Mouse (Mus musculus): ENCODE results near the gene Mfap1b. TPM values are rescaled to one million over a fixed set of nuclear protein-coding genes. Genes with fewer than 3 reads are reported as not detected.
"Not testable (repeated sequence)": the region's sequence is repeated elsewhere in the genome, so short reads cannot be mapped to it uniquely, and the experiment has no call there.

Mfap1b gene
- polyA plus RNA-seq (2015; fragmentation: Nextera tagmentation; extraction: Ambion mirVana): 68.0 and 70.6 TPM in 2 replicates

- 6% methylated on average over 41 of the region's 41 CpGs for WGBS
- Histone ChIP-seq H3K27ac (replicated peaks) (peak within 1 kb of the TSS; percentile 68), H3K4me3 (peak within 1 kb of the TSS; percentile 67), H3K4me2 (peak within 1 kb of the TSS; percentile 76), H3K9ac (peak within 1 kb of the TSS; percentile 75)
- not testable (repeated sequence) for H3K36me3 ChIP-seq; H3K27me3 ChIP-seq; H3K4me1 ChIP-seq (replicated peaks); H3K9me3 ChIP-seq
- peak; percentile 95 for ATAC-seq (ENCODE audit: low FRiP score, low read depth)
Measured at GRCm38 (mm10) chr2:121473301-121474179, at the start of gene Mfap1b. Gene Mfap1b (minus strand): TSS chr2:121474067.

GRCm38 (mm10) chr2:121522830-121523229, 49.0 kb upstream of the Mfap1b start:
- not testable (repeated sequence) for H3K4me1 ChIP-seq (replicated peaks); H3K27ac ChIP-seq (replicated peaks); H3K9ac ChIP-seq; ATAC-seq (ENCODE audit: low FRiP score, low read depth); H3K27me3 ChIP-seq; H3K4me2 ChIP-seq; H3K4me3 ChIP-seq; H3K9me3 ChIP-seq; H3K36me3 ChIP-seq
- WGBS: 99% methylated on average over 3 of the region's 3 CpGs

- Histone ChIP-seq H3K4me2 (no peak overlapping the region), H3K9me3 (no peaks in the 10 kb centered on the region), H3K27ac (replicated peaks) (no peak overlapping the region), H3K4me1 (replicated peaks) (no peaks in the 10 kb centered on the region), H3K36me3 (no peaks in the 10 kb centered on the region; the same call in 1 of the 2 replicates), H3K9ac (no peak overlapping the region), H3K27me3 (no peaks in the 10 kb centered on the region), H3K4me3 (no peak overlapping the region)
- 89% methylated on average over 2 of the region's 2 CpGs for WGBS
- no peak for ATAC-seq (ENCODE audit: low FRiP score, low read depth)
Measured at GRCm38 (mm10) chr2:121522006-121522405, 48.1 kb upstream of the Mfap1b start.

GRCm38 (mm10) chr2:121518711-121519110, 44.8 kb upstream of the Mfap1b start:
- WGBS: 93% methylated on average over 4 of the region's 4 CpGs
- H3K27me3 ChIP-seq; H3K4me1 ChIP-seq (replicated peaks); ATAC-seq (ENCODE audit: low FRiP score, low read depth); H3K27ac ChIP-seq (replicated peaks); H3K9ac ChIP-seq; H3K4me2 ChIP-seq; H3K4me3 ChIP-seq; H3K9me3 ChIP-seq; H3K36me3 ChIP-seq: not testable (repeated sequence)

GRCm38 (mm10) chr2:121518106-121518505, 44.2 kb upstream of the Mfap1b start:
- no peak overlapping the region for H3K4me3 ChIP-seq
- H3K27ac ChIP-seq (replicated peaks): no peak overlapping the region
- WGBS: 94% methylated on average over 5 of the region's 5 CpGs
- no peaks in the 10 kb centered on the region for H3K9me3 ChIP-seq
- H3K4me2 ChIP-seq: no peak overlapping the region
- H3K9ac ChIP-seq: no peak overlapping the region
- H3K36me3 ChIP-seq: no peaks in the 10 kb centered on the region; the same call in 1 of the 2 replicates
- H3K27me3 ChIP-seq: no peaks in the 10 kb centered on the region
- H3K4me1 ChIP-seq (replicated peaks): no peaks in the 10 kb centered on the region
- no peak for ATAC-seq (ENCODE audit: low FRiP score, low read depth)

GRCm38 (mm10) chr2:121514211-121514610, 40.3 kb upstream of the Mfap1b start:
- no peak overlapping the region for H3K4me3 ChIP-seq
- 95% methylated on average over 4 of the region's 4 CpGs for WGBS
- no peak for ATAC-seq (ENCODE audit: low FRiP score, low read depth)

GRCm38 (mm10) chr2:121512991-121513765, 39.3 kb upstream of the Mfap1b start:
- not testable (repeated sequence) for H3K4me2 ChIP-seq; H3K4me1 ChIP-seq (replicated peaks); H3K27ac ChIP-seq (replicated peaks); H3K27me3 ChIP-seq; H3K4me3 ChIP-seq; H3K9me3 ChIP-seq; ATAC-seq (ENCODE audit: low FRiP score, low read depth); H3K36me3 ChIP-seq; H3K9ac ChIP-seq
- WGBS: 94% methylated on average over 5 of the region's 5 CpGs

More at GRCm38 (mm10) chr2:121514211-121514610, 40.3 kb upstream of the Mfap1b start:
- Histone ChIP-seq H3K36me3 (no peaks in the 10 kb centered on the region), H3K4me2 (no peak overlapping the region), H3K9ac (no peak overlapping the region), H3K27ac (replicated peaks) (no peak overlapping the region), H3K27me3 (no peaks in the 10 kb centered on the region), H3K4me1 (replicated peaks) (0 out of 2 replicates have a peak, but pooled peaks cover 5% of the 10 kb centered on the region), H3K9me3 (no peaks in the 10 kb centered on the region)

GRCm38 (mm10) chr2:121511401-121511800, 37.5 kb upstream of the Mfap1b start:
- no peak overlapping the region for H3K9ac ChIP-seq

GRCm38 (mm10) chr2:121509584-121509983, 35.7 kb upstream of the Mfap1b start:
- H3K4me2 ChIP-seq: peak overlapping the region; percentile 54
- peak; percentile 52; the same call in 1 of the 2 replicates for ATAC-seq (ENCODE audit: low FRiP score, low read depth)

More at GRCm38 (mm10) chr2:121511401-121511800, 37.5 kb upstream of the Mfap1b start:
- WGBS: 95% methylated on average over 8 of the region's 8 CpGs
- Histone ChIP-seq H3K27me3 (no peaks in the 10 kb centered on the region), H3K4me3 (no peak overlapping the region), H3K4me1 (replicated peaks) (peaks cover 19% of the 10 kb centered on the region), H3K9me3 (no peaks in the 10 kb centered on the region), H3K27ac (replicated peaks) (no peak overlapping the region), H3K36me3 (no peaks in the 10 kb centered on the region), H3K4me2 (no peak overlapping the region)
- no peak for ATAC-seq (ENCODE audit: low FRiP score, low read depth)

GRCm38 (mm10) chr2:121507951-121508330, 34.1 kb upstream of the Mfap1b start:
- ATAC-seq (ENCODE audit: low FRiP score, low read depth): no peak
- no peaks in the 10 kb centered on the region for H3K27me3 ChIP-seq
- H3K36me3 ChIP-seq: no peaks in the 10 kb centered on the region
- no peak overlapping the region for H3K9ac ChIP-seq
- peaks cover 23% of the 10 kb centered on the region for H3K4me1 ChIP-seq (replicated peaks)
- H3K4me3 ChIP-seq: peak overlapping the region; percentile 69; the same call in 1 of the 2 replicates
- whole genome bisulfite sequencing: 80% methylated on average over 2 of the region's 2 CpGs
- H3K9me3 ChIP-seq: no peaks in the 10 kb centered on the region
- no peak overlapping the region for H3K27ac ChIP-seq (replicated peaks)
- peak overlapping the region; percentile 77 for H3K4me2 ChIP-seq

More at GRCm38 (mm10) chr2:121509584-121509983, 35.7 kb upstream of the Mfap1b start:
- no peaks in the 10 kb centered on the region for H3K27me3 ChIP-seq
- H3K36me3 ChIP-seq: no peaks in the 10 kb centered on the region
- peak overlapping the region; percentile 37 for H3K9ac ChIP-seq
- no peak overlapping the region for H3K27ac ChIP-seq (replicated peaks)
- H3K4me3 ChIP-seq: peak overlapping the region; percentile 36
- WGBS: 22% methylated on average over 16 of the region's 16 CpGs
- no peaks in the 10 kb centered on the region for H3K9me3 ChIP-seq
- H3K4me1 ChIP-seq (replicated peaks): peaks cover 23% of the 10 kb centered on the region

GRCm38 (mm10) chr2:121507173-121507950, 33.5 kb upstream of the Mfap1b start:
- no peaks in the 10 kb centered on the region for H3K9me3 ChIP-seq
- 29% methylated on average over 12 of the region's 12 CpGs for WGBS
- H3K27ac ChIP-seq (replicated peaks): no peak overlapping the region
- H3K4me3 ChIP-seq: peak overlapping the region; percentile 69
- no peaks in the 10 kb centered on the region for H3K27me3 ChIP-seq
- H3K4me1 ChIP-seq (replicated peaks): peaks cover 23% of the 10 kb centered on the region
- H3K4me2 ChIP-seq: peak overlapping the region; percentile 77
- no peaks in the 10 kb centered on the region for H3K36me3 ChIP-seq
- H3K9ac ChIP-seq: peak overlapping the region; percentile 68
- ATAC-seq (ENCODE audit: low FRiP score, low read depth): no peak

Data from hindbrain, embryonic 15.5 days (tissue).